Mouse (Mus musculus): ENCODE measurements around the gene Nrp1.

Gene Nrp1

DNA sequence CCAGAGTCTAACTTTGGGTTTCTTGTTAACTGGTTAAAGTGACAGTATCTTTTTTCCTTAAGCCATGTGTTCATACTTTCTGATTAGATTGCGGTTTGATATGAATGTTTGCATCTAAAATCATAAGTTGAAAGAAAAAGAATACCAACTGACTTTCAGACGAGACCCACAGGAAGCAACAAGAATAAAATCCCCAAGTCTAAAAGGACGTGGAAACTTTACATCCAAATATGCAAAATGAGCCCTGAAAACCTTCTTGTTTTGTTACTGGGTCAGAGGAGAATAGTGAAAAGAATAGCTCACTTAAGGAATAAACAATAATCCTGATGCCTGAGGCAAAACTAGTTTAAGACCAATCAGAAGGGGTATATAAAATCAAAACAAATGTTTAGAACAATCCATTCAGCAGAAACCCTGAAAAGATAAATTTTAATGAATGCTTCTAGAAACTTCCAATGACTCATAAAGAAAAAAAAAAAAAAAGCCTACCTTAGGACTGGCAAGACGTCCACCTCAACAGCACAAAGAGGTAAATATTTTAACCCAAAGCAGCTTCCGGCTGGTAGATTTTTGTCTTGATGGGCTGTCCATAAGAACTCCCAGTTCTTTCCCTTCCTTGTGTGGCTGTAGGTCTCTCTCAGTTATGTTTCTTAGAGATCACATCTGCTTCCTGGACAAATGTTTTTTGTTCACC is 145.9 kb downstream of the Nrp1 start:
- no peak for DNase-seq (ENCODE audit: low read depth, low spot score)

DNA sequence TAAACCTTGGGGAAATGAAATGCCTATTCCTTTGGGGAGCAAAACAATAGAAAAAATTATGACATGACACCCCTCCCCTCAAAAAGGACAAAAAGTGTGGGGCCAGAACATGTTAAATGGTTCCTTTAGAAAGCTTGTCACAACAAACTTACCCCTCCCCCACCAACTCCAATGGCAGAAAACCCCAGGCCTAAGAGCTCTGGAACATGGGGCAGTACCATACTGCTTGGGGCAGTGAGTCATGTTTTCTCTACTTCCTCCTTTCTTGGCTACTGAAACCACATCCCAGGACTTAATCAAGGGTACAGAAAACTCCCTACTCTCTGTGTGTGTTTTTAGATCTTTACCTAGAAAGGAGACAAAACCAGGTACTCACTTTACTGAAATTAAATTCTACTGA is 147.5 kb downstream of the Nrp1 start:
- no peak for DNase-seq (ENCODE audit: low read depth, low spot score)

DNA sequence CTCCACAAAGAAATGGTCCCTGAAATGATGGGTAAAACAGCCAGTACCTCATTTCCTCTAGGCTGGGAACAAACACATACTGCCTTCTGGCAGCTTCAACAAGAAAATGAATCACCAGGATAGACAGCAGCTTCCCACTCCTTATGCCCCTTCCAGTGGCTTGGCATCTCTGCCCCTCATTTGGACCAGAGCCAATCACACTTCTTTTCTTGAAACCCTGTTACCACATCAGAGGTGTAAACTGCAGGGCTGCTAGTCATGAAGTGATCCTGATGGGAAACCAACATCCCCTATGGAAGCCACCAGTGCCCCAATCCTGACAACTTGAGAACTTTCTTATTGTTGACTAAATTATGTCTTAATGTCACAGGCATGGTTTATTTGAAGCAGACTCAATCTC is 150.3 kb downstream of the Nrp1 start:
- peak; percentile 42 for DNase-seq (ENCODE audit: low read depth, low spot score)

DNA sequence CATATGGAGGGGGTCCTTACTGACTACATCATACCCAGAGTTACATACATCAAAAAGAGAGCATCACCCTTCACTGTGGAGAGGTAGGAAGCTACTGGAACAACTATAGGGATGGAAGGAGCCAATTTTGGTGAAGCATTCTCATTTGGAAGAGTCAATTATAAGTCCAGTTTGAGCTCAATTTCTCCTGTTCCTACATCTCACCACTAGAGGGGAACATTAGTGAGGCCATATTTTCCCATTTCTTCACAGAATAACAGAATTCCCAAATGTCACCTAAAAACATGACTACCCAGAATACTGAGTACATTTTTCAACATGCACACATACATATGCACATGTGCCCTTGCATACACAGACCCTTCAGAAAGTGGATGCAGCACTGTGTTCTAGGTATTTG is 152.6 kb downstream of the Nrp1 start:
- no peak for DNase-seq (ENCODE audit: low read depth, low spot score)

DNA sequence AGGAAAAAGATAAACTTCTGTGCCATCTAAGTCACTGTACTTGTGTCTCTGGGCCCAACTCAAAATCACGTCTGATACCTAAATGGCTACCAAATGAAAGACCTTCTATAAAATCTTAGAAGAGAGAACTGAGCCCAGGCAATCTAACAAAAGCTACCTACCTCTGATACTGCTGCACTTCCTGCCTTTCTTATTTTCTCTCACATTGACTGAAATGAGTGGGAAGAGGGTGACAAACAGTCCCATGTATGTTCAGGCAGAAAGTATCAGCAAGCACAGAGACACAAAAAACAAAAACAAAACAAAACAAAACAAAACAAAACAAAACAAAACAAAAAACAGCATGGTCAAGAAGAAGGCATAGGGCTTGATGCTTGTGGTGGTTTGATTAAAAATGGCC is 153.3 kb downstream of the Nrp1 start:
- no peak for DNase-seq (ENCODE audit: low read depth, low spot score)

DNA sequence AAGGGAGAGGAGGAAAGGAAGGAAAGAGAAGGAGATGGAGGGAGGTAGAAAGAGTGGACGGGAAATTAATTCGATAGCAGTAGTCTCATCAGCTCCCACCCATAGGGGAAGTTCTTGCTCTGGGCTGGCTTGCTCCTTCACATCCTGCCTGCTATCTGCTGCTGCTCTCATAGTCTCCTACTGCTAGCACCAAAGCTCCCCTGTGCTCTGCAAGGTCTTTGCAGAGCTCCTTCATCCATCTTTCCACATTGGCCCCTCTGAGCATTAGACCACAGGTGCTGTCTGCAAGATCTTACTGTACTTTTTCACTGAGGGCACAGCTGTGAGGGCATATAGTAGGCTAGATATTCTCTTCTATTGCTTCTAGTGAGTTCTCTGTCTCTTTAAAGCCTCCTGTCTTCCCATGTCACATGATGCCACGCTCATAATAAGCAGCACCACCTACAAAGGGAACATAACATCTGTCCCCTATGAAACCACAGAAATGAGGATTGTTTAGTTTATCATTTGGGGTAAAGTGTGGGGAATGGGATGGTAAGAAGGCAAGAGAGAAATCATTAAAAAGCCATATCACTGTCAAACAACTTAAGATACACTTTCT is 158.5 kb downstream of the Nrp1 start:
- no peak for DNase-seq (ENCODE audit: low read depth, low spot score)

DNA sequence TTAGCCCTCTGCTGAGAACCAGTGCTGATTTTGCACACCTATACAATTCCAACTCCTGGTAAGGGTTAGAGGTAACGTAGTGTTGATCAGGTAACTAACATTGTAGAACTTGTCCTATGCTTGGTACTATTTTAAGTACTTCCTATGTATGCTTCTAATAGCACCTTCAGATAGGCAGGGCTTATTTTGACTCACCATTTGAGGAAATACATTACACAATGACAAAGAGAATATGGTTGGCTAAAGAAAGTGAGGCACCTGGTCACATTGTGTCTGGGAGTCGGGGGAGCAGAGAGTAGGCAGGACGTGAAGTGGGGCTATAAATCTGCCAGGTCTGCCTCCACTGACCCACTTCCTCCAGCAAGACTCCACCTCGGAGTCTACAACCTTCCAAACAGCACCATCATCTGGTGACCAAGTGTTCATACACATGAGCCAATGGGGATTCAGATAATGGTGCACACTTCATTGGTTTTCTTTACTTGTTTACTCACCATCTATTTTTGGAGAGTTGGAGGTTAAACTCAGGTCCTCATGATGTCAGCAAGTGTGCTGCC is 159.2 kb downstream of the Nrp1 start:
- no peak for DNase-seq (ENCODE audit: low read depth, low spot score)

DNA sequence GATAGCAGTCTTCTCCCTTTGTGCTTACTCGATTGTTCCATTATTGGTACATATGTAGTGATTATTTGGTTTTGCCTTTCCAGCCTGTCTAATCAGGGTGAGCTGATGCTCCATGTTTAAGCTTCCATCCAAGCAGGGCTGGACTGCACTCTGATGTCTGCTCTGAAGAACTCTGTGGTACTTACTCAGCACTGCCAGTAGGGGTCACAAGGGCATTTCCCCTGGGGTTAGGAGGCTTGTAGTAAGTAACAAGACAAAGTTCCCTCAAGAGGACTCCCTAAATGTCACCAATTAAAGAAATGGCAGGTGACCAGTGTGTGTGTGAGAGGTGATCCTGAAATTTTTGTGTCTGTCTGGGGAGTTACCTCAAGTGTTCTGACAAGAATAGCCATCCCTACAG is 161.0 kb downstream of the Nrp1 start:
- peak; percentile 26 for DNase-seq (ENCODE audit: low read depth, low spot score)

DNA sequence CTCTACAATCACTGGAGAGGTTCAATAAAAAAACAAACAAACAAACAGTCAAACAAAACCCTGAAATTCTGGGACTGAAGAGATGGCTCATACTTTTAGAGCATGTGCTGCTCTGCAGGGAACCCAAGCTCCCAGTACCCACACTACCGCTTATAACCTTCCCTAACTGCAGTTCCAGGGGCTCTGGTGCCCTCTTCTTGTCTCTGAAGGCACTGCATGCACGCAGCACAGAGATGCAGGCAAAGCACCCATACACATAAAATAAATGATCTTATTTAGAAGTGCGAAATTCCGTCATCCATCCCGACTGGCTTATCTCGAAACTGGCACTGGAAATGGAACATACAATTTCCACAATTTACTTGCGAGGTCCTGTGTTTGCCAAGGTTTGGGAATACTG is 165.4 kb downstream of the Nrp1 start:
- no peak for DNase-seq (ENCODE audit: low read depth, low spot score)

DNA sequence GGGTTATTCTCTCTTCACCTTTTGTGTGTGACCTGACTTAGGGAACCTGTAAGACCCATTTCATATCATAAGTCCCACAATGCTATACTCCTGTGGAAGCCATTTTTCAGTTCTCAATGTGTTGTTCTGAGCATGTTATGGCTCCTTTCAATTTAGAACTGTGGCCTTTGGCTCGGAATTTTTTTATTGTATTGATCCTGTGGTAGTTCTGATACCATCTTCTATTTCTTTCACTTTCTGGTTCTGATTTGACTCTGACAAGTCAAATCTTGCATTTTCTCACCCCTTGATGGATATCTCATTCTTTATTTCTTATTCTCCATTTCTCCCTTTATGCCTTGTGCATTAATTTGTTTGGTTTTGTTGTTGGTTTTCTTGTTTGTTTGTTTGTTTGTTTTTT is 167.5 kb downstream of the Nrp1 start:
- no peak for DNase-seq (ENCODE audit: low read depth, low spot score)

DNA sequence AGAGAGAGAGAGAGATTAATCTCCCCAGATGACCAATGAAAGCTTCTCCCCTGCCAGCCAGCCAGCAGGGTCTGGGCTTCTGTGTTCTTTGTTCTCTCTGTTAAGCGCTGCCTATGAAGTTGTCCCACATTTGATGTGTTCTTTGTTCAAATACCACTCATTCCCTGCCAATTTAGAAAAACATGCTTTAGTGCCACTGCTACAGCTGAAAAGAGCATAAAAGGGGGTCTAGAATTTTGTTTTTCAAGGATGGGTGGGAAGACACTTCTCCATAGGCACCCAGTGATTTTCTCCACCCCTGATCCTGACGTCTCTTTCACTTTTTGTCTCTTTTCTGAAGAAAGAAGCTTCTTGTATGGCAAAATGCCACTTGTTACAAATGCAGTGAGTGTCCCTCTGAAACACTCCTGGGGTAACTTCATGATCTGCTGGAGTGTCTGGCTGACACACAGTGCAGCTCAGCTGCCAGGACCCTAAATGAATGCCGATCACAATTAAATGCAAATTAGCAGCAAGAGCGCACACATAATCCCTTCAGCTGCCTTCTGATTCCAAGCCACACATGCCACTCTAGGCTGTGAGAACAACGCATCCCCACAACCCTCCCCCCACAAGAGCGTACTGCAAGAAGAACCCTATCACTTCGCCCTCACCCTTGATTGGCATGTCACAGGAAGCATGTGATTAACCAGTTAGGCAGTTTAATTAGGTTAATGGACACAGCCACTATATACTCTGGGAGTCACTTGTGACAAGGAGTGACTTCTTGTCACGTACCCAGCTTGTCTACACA is 170.4 kb downstream of the Nrp1 start:
- DNase-seq (ENCODE audit: low read depth, low spot score): peak; percentile 12

DNA sequence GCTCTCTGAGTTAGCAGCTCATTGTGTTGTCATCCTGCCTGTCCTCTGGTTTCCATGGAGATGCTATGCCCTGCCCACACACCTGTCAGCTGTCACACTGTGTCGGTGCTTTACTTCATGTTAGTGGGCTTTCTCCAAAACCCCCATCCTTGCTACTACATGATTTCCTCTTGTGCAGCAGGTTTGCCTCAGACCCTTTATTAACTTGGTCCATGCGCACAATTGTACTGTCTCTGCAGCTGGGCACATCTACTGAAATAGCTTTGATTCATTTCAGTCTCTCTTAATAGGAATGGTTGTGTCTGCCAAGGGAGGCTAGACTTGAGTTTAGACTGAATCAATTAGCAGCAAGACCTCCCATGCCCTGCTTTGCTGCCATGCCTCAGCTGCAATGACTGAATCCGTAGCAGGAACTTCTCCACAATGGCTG is 176.1 kb downstream of the Nrp1 start:
- peak; percentile 32 for DNase-seq (ENCODE audit: low read depth, low spot score)

DNA sequence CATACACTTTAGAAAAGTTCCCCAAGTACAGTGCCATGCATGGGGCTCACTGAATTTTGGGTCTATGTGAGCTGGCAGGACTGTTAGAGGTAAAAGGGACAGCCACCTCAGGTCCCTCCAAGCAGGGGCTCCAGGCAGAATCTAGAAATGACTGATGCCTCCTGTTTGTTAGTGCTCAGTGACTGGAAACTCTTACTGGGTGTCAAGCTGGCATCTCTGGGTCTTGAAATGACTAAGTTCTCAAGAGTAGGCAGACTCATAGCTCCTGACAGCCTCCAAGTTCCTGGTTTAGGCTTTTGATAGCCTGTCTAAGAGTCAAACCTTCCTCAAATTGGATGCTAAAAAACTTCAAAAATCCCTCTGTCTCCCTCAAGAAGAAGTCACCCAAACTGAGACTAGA is 177.3 kb downstream of the Nrp1 start:
- DNase-seq (ENCODE audit: low read depth, low spot score): no peak

DNA sequence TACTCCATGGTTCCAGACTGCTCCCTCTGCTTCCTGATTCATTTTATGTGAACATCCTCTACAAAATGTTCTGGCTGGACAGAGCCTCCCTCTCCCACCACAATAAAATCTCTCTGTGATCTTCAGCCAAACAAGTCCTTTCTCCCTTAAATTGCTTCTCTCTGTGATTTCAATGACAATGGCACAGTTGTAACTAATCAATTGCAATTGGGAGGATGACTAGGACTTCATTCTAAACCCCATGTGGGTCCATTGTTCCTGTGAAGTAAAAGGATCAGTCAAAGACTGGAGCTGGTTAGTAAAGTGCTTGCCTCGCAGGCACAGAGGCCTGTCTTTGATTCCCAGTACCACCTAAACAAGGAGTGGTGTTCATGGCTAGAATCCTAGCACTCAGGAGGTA is 180.0 kb downstream of the Nrp1 start:
- DNase-seq (ENCODE audit: low read depth, low spot score): no peak

DNA sequence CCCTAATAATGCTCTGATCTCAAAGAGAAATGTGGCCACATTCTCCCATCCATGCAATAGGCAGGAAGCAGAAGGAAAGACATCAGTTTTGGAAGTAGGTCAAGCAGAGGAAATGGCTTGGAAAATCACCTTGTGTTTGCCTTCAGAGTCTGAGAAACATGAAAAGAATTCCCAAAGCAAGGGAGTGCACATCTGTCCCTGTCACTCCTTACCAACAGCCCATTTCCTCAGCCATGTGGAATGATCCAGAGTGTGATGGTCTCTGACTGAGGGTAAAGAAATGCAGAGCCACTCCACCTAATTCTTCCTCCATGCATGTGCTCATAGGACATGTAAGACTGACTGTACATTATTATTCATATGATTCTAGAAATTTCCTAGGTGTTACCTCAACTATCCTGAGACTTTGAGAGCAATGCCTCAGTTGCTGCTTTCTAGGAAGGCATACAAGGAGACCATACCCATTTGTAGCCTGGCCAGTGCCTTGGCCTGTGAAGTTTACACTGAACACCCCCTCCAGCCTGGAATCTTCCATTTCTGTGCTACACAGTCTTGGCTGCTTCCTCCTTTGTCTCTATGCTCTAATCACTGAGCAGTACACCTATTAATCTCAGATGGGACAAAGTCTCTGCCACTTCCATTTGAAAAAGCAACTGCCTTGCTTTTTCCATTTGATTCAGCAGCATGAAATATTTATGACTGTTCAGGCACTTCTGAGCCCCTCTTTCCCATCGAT is 183.1 kb downstream of the Nrp1 start:
- DNase-seq (ENCODE audit: low read depth, low spot score): no peak

DNA sequence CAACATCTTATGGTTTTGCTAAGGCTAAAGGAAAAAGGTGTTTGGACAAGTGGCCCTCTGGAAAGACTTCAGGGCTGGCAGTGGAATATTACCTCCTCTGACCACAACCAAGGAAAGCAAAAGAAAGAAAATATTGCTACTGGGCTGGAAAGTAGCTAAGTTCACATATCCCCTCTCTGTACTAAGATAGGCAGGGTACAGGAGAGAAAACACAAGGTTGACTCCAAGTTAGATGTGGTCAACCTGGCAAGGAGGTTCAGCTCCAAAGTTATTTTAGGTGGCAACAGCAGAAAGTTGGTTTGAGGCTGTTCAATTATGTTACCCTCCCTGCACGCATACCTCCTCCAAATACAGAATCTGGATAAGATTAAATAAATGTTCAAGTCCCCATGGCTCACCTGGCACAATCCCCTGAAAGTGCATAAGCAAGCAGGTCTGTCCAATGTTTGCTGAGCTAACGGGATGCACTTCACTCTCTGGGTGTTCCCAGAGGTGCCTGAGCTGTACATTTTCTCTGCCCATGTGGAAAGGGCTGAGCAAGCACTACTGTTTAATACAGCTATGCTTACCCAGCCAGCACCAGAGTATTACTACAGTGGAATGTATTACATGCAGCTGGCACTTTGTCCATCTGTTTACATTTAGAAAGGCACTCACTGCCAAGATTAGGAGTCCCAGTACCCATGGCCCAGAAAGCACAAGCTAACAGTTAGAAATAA is 185.9 kb downstream of the Nrp1 start:
- DNase-seq (ENCODE audit: low read depth, low spot score): no peak

DNA sequence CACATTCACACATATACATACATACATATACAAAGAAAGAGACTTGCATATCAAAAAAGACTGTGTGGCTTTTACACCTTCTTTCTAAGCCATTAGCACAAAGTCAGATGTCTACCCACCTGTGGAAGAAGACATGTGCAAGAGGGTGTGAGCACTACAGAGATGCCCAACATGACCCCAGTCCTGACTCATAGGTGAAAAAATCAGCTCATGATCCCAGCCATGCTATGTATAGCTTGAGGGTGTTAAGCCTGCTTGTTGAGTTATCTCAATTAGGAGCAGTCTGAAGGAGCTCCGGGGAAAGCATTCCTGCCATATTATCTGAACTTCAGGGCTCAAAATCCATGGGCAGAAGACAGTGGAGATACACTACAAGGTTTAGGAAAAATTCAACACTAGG is 187.9 kb downstream of the Nrp1 start:
- no peak for DNase-seq (ENCODE audit: low read depth, low spot score)

DNA sequence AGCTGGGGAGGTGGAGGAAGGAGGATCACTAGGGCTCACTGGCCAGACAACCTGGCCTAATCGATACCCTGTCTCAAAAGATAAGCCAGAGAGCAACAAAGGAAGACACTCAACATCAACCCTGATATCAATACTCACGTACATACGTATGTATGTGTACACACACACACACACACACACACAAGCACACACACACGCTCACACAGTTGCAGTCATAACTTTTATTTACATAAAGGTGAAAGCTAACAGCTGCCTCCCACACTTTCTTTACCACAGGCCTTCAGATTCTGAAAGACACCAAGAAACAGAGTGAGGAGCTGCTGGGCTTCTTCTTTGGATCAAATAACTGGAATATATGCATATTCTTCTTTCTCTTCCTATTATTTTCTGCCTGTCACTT is 189.0 kb downstream of the Nrp1 start:
- DNase-seq (ENCODE audit: low read depth, low spot score): no peak

DNA sequence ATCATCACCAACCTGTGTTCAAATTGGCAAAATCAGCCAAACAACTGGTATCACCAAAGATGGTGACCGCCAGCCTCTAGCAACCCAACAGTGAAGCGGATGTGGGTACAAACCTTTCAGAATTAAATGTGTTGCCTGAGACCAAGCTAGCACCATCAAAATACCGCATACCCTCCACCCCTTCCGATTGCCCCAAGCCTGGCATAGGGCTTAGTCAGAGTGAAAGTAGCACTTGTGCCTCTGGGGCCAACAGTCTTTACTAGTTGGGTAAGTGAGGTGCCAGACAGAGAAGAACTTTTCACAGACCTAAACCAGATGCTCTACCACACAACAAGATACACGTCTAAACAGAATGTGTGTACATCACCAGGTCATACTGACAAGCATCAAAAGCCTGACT is 191.3 kb downstream of the Nrp1 start:
- DNase-seq (ENCODE audit: low read depth, low spot score): no peak

DNA sequence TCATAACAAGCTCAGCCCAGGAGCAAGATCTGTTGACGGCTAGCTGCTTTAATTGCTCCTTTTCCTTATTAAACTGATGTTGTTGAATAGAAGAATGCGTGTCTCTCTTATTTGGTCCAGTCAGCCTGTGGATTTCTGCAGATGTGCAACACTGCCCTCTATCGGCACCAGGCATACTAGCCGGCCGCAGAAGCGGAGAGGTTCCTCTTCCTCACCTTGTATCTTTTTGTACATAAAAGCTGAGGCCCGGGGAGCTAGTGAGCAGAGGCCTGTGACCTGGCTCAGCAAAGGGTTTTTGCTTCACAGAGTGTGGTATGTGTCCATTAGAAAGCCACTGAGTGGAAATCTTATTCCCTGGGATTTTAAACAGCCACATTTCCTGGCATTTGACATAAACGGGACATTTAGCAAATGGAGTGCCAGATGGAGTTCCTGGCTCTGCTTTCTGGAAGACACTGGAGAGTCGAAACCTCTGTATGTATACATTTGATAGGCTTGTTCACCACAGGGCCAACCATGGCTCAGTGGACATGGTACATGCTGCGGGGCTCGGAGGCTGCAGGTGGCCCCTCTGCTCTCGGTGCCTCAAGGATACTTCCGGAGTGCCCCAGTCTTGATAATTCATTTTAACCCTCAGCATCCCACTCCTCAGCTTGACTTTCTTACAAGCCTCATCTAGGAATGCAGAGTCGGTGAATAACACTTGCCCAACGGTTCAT is 193.2 kb downstream of the Nrp1 start:
- DNase-seq (ENCODE audit: low read depth, low spot score): peak; percentile 77
